Mouse (Mus musculus) right cerebral cortex, postnatal 14 days (tissue): Measurements from ENCODE around the gene Gpbp1l1.

Experiments
- DNase-seq: peaks from one replicate; pipeline ENCODE4 v3.0.0; 2022

The Gpbp1l1 gene

GRCm38 (mm10) chr4:116557306-116558121 lies at the start of gene Gpbp1l1:
Gpbp1l1 (plus strand) TSS chr4:116557658.
- peak; percentile 97 for DNase-seq

- no peak for DNase-seq
These were observed 26.3 kb upstream of the Gpbp1l1 start for GRCm38 (mm10) chr4:116531109-116531508.

GRCm38 (mm10) chr4:116536351-116536750 lies 21.1 kb upstream of the Gpbp1l1 start:
- no peak for DNase-seq

- no peak for DNase-seq
These were observed 19.7 kb upstream of the Gpbp1l1 start for GRCm38 (mm10) chr4:116537737-116538136.

- no peak for DNase-seq
These were observed 7.0 kb upstream of the Gpbp1l1 start for GRCm38 (mm10) chr4:116550432-116550831.

- no peak for DNase-seq
These were observed 4.4 kb upstream of the Gpbp1l1 start for GRCm38 (mm10) chr4:116553035-116553434.

GRCm38 (mm10) chr4:116555413-116556300 lies 1.8 kb upstream of the Gpbp1l1 start, which contains the start of gene Tmem69:
Tmem69 (minus strand) TSS chr4:116555936.
- DNase-seq, result peak; percentile 67

- DNase-seq, result peak; percentile 90
These were observed 725 bp upstream of the Gpbp1l1 start for GRCm38 (mm10) chr4:116556561-116557305.

- no peak for DNase-seq
These were observed 859 bp downstream of the Gpbp1l1 start for GRCm38 (mm10) chr4:116558151-116558882.

GRCm38 (mm10) chr4:116595793-116596192 lies 38.3 kb downstream of the Gpbp1l1 start:
- no peak for DNase-seq

- no peak for DNase-seq
These were observed 38.9 kb downstream of the Gpbp1l1 start, which contains the start of gene Ccdc17 for GRCm38 (mm10) chr4:116596379-116596778. Ccdc17 (plus strand) TSS chr4:116596654.

- DNase-seq, result peak; percentile 84
These were observed 39.8 kb downstream of the Gpbp1l1 start for GRCm38 (mm10) chr4:116596978-116597881.

- DNase-seq, result no peak
These were observed 55.2 kb downstream of the Gpbp1l1 start for GRCm38 (mm10) chr4:116612621-116613020.

GRCm38 (mm10) chr4:116615237-116615636 lies 57.8 kb downstream of the Gpbp1l1 start:
- DNase-seq, result no peak

GRCm38 (mm10) chr4:116624831-116625230 lies 67.4 kb downstream of the Gpbp1l1 start:
- no peak for DNase-seq

GRCm38 (mm10) chr4:116626658-116627358 lies 69.3 kb downstream of the Gpbp1l1 start:
- DNase-seq, result peak; percentile 55

- DNase-seq, result peak; percentile 81
These were observed 69.9 kb downstream of the Gpbp1l1 start for GRCm38 (mm10) chr4:116627359-116627716.

- peak; percentile 61 for DNase-seq
These were observed 70.5 kb downstream of the Gpbp1l1 start, which contains the start of gene Nasp for GRCm38 (mm10) chr4:116627722-116628662. Nasp (minus strand) TSS chr4:116627941.

GRCm38 (mm10) chr4:116635197-116635596 lies 77.7 kb downstream of the Gpbp1l1 start:
- no peak for DNase-seq
